Comparison of ENCODE assay signal across 22 mouse cellular contexts in the genomic region with DNA sequence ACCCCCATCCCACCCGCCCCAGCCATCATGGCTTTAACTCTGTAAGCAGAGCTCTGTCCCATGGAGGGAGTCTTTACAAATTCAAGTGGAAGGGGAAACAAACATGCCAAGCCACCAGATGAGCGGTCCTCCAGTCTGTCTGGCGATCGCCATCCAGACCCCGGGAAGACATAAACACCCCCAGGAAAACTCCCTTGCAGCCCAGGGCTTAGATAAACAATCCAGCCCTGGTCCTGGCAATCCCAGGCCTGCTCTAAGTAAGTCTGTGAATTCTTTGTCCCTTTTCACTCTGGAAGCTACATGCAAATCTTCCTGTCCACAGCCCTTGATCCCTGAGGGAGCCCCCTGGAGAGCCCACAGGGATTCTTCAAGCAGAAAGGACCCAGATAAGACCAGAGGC.
DNase-seq lines count a peak whose midpoint lies in the region; ATAC-seq and TF ChIP-seq lines count a peak whose summit lies in the region.
"Had no signal": no experiment of that assay in that cellular context is flagged by ENCODE, and none has a peak within 500 bp of the region (broad histone marks: within the 10 kb centered on the region; RNA-seq: fewer than 3 reads in every experiment).

No protein-coding gene starts in this region.

- DNase-seq in forebrain, embryonic 10.5 days (ENCODE audit: extremely low spot score, low spot score), result no peak
- peak; percentile 51 for DNase-seq in lung, embryonic 14.5 days
- no peak for DNase-seq in lung, adult 18-20 months
- peak; percentile 45 for DNase-seq in embryonic facial prominence, embryonic 10.5 days (ENCODE audit: low spot score)
- no peak for DNase-seq in urinary bladder, postnatal 4 days (ENCODE audit: low spot score in 2 of 2)
- no peak for DNase-seq in cerebellum, postnatal 25 days
- DNase-seq: adrenal gland, postnatal 25 days; cerebellum, adult 8-10 months; gastrocnemius, postnatal 10 days; heart, adult 2 months; heart, postnatal 36 days; kidney, adult 11 months; layer of hippocampus, adult 9-11 months; right cerebral cortex, postnatal 14 days had no signal

- H3K27ac ChIP-seq in forebrain, embryonic 10.5 days, result peak overlapping the region; percentile 66
- no peak overlapping the region; the same call in 1 of the 2 replicates for H3K27ac ChIP-seq in forebrain, embryonic 13.5 days
- H3K27ac ChIP-seq in lung, embryonic 14.5 days (ENCODE audit: low read depth), result peak overlapping the region; percentile 65
- H3K27ac ChIP-seq in embryonic facial prominence, embryonic 10.5 days (replicated peaks), result peak overlapping the region; percentile 78
- H3K27ac ChIP-seq in intestine, embryonic 16.5 days (ENCODE audit: low read length), result peak overlapping the region; percentile 59; the same call in 1 of the 2 replicates
- H3K27ac ChIP-seq: embryonic facial prominence, embryonic 15.5 days; heart, adult 2 months; heart, embryonic 15.5 days; hindbrain, embryonic 14.5 days had no signal

- TF ChIP-seq CTCF in lung, embryonic 14.5 days (IDR thresholded peaks at IDR 0.05; ENCODE audit: low read depth), result no peak

- peaks cover 23% of the 10 kb centered on the region for H3K4me1 ChIP-seq in forebrain, embryonic 10.5 days
- H3K4me1 ChIP-seq in forebrain, embryonic 13.5 days, result no peaks in the 10 kb centered on the region; the same call in 1 of the 2 replicates
- no peaks in the 10 kb centered on the region for H3K4me1 ChIP-seq in lung, embryonic 14.5 days (ENCODE audit: insufficient read depth)
- peaks cover 54% of the 10 kb centered on the region for H3K4me1 ChIP-seq in embryonic facial prominence, embryonic 10.5 days
- H3K4me1 ChIP-seq in intestine, embryonic 16.5 days (ENCODE audit: control insufficient read depth, insufficient read depth, low read length), result peaks cover 12% of the 10 kb centered on the region; the same call in 1 of the 2 replicates
- H3K4me1 ChIP-seq: heart, embryonic 15.5 days had no signal

- no peak overlapping the region for H3K4me3 ChIP-seq in forebrain, embryonic 10.5 days
- no peak overlapping the region for H3K4me3 ChIP-seq in forebrain, embryonic 13.5 days
- no peak overlapping the region for H3K4me3 ChIP-seq in lung, embryonic 14.5 days (ENCODE audit: low read depth, low read length)
- no peak overlapping the region for H3K4me3 ChIP-seq in embryonic facial prominence, embryonic 10.5 days
- H3K4me3 ChIP-seq in intestine, embryonic 16.5 days (ENCODE audit: low read length), result no peak overlapping the region
- H3K4me3 ChIP-seq: embryonic facial prominence, embryonic 15.5 days; heart, adult 2 months; heart, embryonic 15.5 days had no signal

- H3K4me2 ChIP-seq in forebrain, embryonic 13.5 days, result no peak overlapping the region
- no peak overlapping the region for H3K4me2 ChIP-seq in lung, embryonic 14.5 days
- no peak overlapping the region for H3K4me2 ChIP-seq in intestine, embryonic 16.5 days (ENCODE audit: low read depth, low read length)
- H3K4me2 ChIP-seq: embryonic facial prominence, embryonic 15.5 days; heart, embryonic 15.5 days; hindbrain, embryonic 14.5 days; midbrain, embryonic 11.5 days had no signal

- H3K27me3 ChIP-seq in forebrain, embryonic 10.5 days (ENCODE audit: poor library complexity, severe bottlenecking), result no peaks in the 10 kb centered on the region
- no peaks in the 10 kb centered on the region for H3K27me3 ChIP-seq in forebrain, embryonic 13.5 days
- H3K27me3 ChIP-seq in lung, embryonic 14.5 days (ENCODE audit: insufficient read depth, low read length), result no peaks in the 10 kb centered on the region
- H3K27me3 ChIP-seq in embryonic facial prominence, embryonic 10.5 days (replicated peaks; ENCODE audit: low read depth, poor library complexity, severe bottlenecking), result no peaks in the 10 kb centered on the region
- H3K27me3 ChIP-seq in intestine, embryonic 16.5 days (replicated peaks; ENCODE audit: control insufficient read depth, insufficient read depth, low read length), result no peaks in the 10 kb centered on the region
- H3K27me3 ChIP-seq: embryonic facial prominence, embryonic 15.5 days; heart, embryonic 15.5 days had no signal

- H3K36me3 ChIP-seq in forebrain, embryonic 10.5 days (replicated peaks), result no peaks in the 10 kb centered on the region
- H3K36me3 ChIP-seq in forebrain, embryonic 13.5 days (ENCODE audit: poor library complexity, severe bottlenecking), result no peaks in the 10 kb centered on the region
- H3K36me3 ChIP-seq in lung, embryonic 14.5 days (ENCODE audit: insufficient read depth), result no peaks in the 10 kb centered on the region
- H3K36me3 ChIP-seq in embryonic facial prominence, embryonic 10.5 days (replicated peaks), result no peaks in the 10 kb centered on the region
- H3K36me3 ChIP-seq in intestine, embryonic 16.5 days (ENCODE audit: control insufficient read depth, insufficient read depth, low read length), result no peaks in the 10 kb centered on the region
- H3K36me3 ChIP-seq: embryonic facial prominence, embryonic 15.5 days; heart, embryonic 15.5 days had no signal

- WGBS in forebrain, embryonic 10.5 days, result 31% methylated on average over 5 of the region's 5 CpGs
- WGBS in forebrain, embryonic 13.5 days, result 45% methylated on average over 5 of the region's 5 CpGs
- 5% methylated on average over 5 of the region's 5 CpGs for WGBS in lung, embryonic 14.5 days
- 18% methylated on average over 5 of the region's 5 CpGs for WGBS in embryonic facial prominence, embryonic 10.5 days
- WGBS in intestine, embryonic 16.5 days, result 37% methylated on average over 5 of the region's 5 CpGs

- ATAC-seq in forebrain, embryonic 13.5 days, result no peak
- ATAC-seq in lung, embryonic 14.5 days (ENCODE audit: insufficient read depth), result no peak
- no peak for ATAC-seq in intestine, embryonic 16.5 days
- ATAC-seq: CD4-positive, CD25-positive, alpha-beta regulatory T cell, adult 4 months; forebrain, embryonic 16.5 days had no signal

- H3K9me3 ChIP-seq in forebrain, embryonic 10.5 days, result no peaks in the 10 kb centered on the region
- H3K9me3 ChIP-seq in forebrain, embryonic 13.5 days (replicated peaks), result no peaks in the 10 kb centered on the region
- H3K9me3 ChIP-seq in lung, embryonic 14.5 days (ENCODE audit: low read depth, low read length), result no peaks in the 10 kb centered on the region
- H3K9me3 ChIP-seq in embryonic facial prominence, embryonic 10.5 days, result no peaks in the 10 kb centered on the region
- no peaks in the 10 kb centered on the region for H3K9me3 ChIP-seq in intestine, embryonic 16.5 days (ENCODE audit: control insufficient read depth, low read length)
- H3K9me3 ChIP-seq: embryonic facial prominence, embryonic 15.5 days; heart, embryonic 15.5 days had no signal

- no peak overlapping the region for H3K9ac ChIP-seq in forebrain, embryonic 13.5 days
- H3K9ac ChIP-seq in lung, embryonic 14.5 days, result no peak overlapping the region
- no peak overlapping the region for H3K9ac ChIP-seq in intestine, embryonic 16.5 days (ENCODE audit: low read depth, low read length)
- H3K9ac ChIP-seq: embryonic facial prominence, embryonic 15.5 days; heart, embryonic 15.5 days; hindbrain, embryonic 14.5 days had no signal

Comparison
In these comparisons a context has a peak if more than half of its experiments do, and no peak if none do; other contexts are left out.
1. DNase-seq: peak in lung, embryonic 14.5 days (single experiment) and embryonic facial prominence, embryonic 10.5 days (single experiment); none in forebrain, embryonic 10.5 days (single experiment), lung, adult 18-20 months (0 of 2), urinary bladder, postnatal 4 days (0 of 2) and cerebellum, postnatal 25 days (0 of 2).